8 mouse cellular contexts compared by ENCODE assay signal in the genomic region with DNA sequence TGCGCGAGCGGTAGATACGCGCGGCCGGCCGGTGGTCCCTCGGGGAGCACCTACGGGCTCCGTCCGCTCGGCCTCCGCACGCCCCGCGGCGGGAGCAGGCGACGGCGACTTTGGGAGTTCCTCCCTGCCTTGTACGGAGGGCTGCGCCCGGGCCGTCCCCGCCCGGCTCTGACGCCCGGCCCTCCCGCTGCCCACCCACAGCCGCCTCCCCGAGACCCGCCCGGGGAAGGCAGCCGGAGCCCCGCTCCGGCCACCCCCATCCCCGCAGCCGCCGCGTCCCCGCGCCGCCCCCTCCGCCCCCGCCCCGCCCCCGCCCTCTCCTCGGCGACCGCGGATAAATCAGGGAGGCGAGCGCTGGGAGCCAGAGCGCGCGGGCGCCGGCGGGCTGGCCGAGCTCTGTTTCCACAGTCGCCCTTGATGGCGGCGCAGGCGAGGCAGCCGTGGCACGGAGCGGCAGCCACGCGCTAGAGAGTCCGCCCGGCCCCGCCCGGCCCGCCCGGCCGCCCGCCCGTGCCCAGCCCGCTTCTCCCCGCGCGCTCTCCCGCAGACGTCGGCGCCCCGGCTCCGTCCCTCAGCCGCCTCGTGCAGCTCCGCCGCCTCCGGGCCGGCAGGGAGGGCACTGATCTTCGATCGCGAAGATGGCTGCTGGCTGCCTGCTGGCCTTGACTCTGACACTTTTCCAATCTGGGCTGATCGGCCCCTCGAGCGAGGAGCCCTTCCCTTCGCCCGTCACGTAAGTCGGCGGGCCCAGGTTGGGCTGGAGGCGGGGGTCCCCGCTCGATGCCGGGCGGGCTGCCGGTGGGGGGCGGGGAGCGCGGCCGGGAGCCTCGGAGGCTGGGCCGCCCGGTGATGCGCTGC. TPM values are rescaled to one million over a fixed set of nuclear protein-coding genes. Genes with fewer than 3 reads are reported as not detected.
DNase-seq lines count a peak whose midpoint lies in the region; ATAC-seq and TF ChIP-seq lines count a peak whose summit lies in the region.

TSS of gene Cacna2d1 (plus strand) at position 316 of the 858 bp plus-strand sequence.

- H3K27me3 ChIP-seq in forebrain, embryonic 10.5 days (ENCODE audit: poor library complexity, severe bottlenecking): peaks cover 100% of the 10 kb centered on the region
- H3K27me3 ChIP-seq in heart, embryonic 11.5 days (ENCODE audit: control insufficient read depth, insufficient read depth, low read length): peaks cover 5% of the 10 kb centered on the region
- H3K27me3 ChIP-seq in kidney, embryonic 15.5 days: peaks cover 9% of the 10 kb centered on the region; the same call in 1 of the 2 replicates
- peaks cover 6% of the 10 kb centered on the region; the same call in 1 of the 2 replicates for H3K27me3 ChIP-seq in liver, adult 2 months (ENCODE audit: control insufficient read depth, insufficient read depth, low read length)

- under 1% methylated on average over 114 of the region's 120 CpGs for WGBS in forebrain, embryonic 10.5 days
- under 1% methylated on average over 78 of the region's 120 CpGs for WGBS in heart, embryonic 11.5 days (ENCODE audit: insufficient replicate concordance)
- under 1% methylated on average over 90 of the region's 120 CpGs for WGBS in kidney, embryonic 15.5 days
- WGBS in liver, adult 2 months: under 1% methylated on average over 97 of the region's 120 CpGs

- no peak for TF ChIP-seq POLR2A in liver, adult 2 months (IDR thresholded peaks at IDR 0.05; ENCODE audit: extremely low read depth, insufficient read depth, low read length)

- peak; percentile 36 to 61 for DNase-seq in urinary bladder, adult 18-20 months (ENCODE audit: low spot score in 2 of 2)
- no peak for DNase-seq in urinary bladder, postnatal 10 days (ENCODE audit: low spot score)
- peak; percentile 67 for DNase-seq in forebrain, embryonic 10.5 days (ENCODE audit: extremely low spot score, low spot score)
- DNase-seq in liver, adult 2 months (ENCODE audit: extremely low read depth, low read depth, low spot score): no peak
- DNase-seq in neural tube, embryonic 10.5 days (ENCODE audit: extremely low spot score, low spot score): peak; percentile 84
- peak; percentile 47 for DNase-seq in urinary bladder, adult 2 months (ENCODE audit: low spot score)

- peak within 1 kb of the TSS; percentile 80 for H3K4me2 ChIP-seq in heart, embryonic 11.5 days
- H3K4me2 ChIP-seq in kidney, embryonic 15.5 days: peak within 1 kb of the TSS; percentile 86

- H3K27ac ChIP-seq in forebrain, embryonic 10.5 days: peak within 1 kb of the TSS; percentile 89
- H3K27ac ChIP-seq in heart, embryonic 11.5 days (ENCODE audit: low read depth, low read length): peak within 1 kb of the TSS; percentile 90
- H3K27ac ChIP-seq in kidney, embryonic 15.5 days: peak within 1 kb of the TSS; percentile 91
- H3K27ac ChIP-seq in liver, adult 2 months (replicated peaks; ENCODE audit: insufficient read depth, low read depth, low read length): no peak within 1 kb of the TSS

- ATAC-seq in heart, embryonic 11.5 days (replicated peaks; ENCODE audit: insufficient number of reproducible peaks, low FRiP score, low TSS enrichment): peak; percentile 82
- peak; percentile 92 for ATAC-seq in kidney, embryonic 15.5 days (replicated peaks; ENCODE audit: low FRiP score)

- no peaks in the 10 kb centered on the region for H3K9me3 ChIP-seq in forebrain, embryonic 10.5 days
- no peaks in the 10 kb centered on the region for H3K9me3 ChIP-seq in heart, embryonic 11.5 days (replicated peaks; ENCODE audit: control insufficient read depth, low read length)
- H3K9me3 ChIP-seq in kidney, embryonic 15.5 days (replicated peaks): no peaks in the 10 kb centered on the region

- TF ChIP-seq CTCF in liver, adult 2 months (IDR thresholded peaks at IDR 0.05; ENCODE audit: low read depth, low read length): no peak

- H3K9ac ChIP-seq in heart, embryonic 11.5 days (ENCODE audit: low read depth, low read length): peak within 1 kb of the TSS; percentile 91
- H3K9ac ChIP-seq in kidney, embryonic 15.5 days: peak within 1 kb of the TSS; percentile 77
- H3K9ac ChIP-seq in liver, adult 2 months (ENCODE audit: low read depth, low read length): peak within 1 kb of the TSS; percentile 38; the same call in 1 of the 2 replicates

- H3K36me3 ChIP-seq in forebrain, embryonic 10.5 days (replicated peaks): no peaks in the 10 kb centered on the region
- no peaks in the 10 kb centered on the region for H3K36me3 ChIP-seq in heart, embryonic 11.5 days (ENCODE audit: control insufficient read depth, insufficient read depth, low read length)
- H3K36me3 ChIP-seq in kidney, embryonic 15.5 days: no peaks in the 10 kb centered on the region
- no peaks in the 10 kb centered on the region for H3K36me3 ChIP-seq in liver, adult 2 months (ENCODE audit: control insufficient read depth, insufficient read depth, low read length)

- no peaks in the 10 kb centered on the region for H3K79me2 ChIP-seq in liver, adult 2 months (ENCODE audit: control insufficient read depth, insufficient read depth, low read length)

- H3K4me1 ChIP-seq in forebrain, embryonic 10.5 days: peaks cover 34% of the 10 kb centered on the region
- H3K4me1 ChIP-seq in heart, embryonic 11.5 days (ENCODE audit: control insufficient read depth, insufficient read depth, low read length): no peaks in the 10 kb centered on the region
- peaks cover 24% of the 10 kb centered on the region for H3K4me1 ChIP-seq in kidney, embryonic 15.5 days
- H3K4me1 ChIP-seq in liver, adult 2 months (ENCODE audit: control insufficient read depth, insufficient read depth, low read length): no peaks in the 10 kb centered on the region

- H3K4me3 ChIP-seq in forebrain, embryonic 10.5 days: peak within 1 kb of the TSS; percentile 67
- peak within 1 kb of the TSS; percentile 76 for H3K4me3 ChIP-seq in heart, embryonic 11.5 days (ENCODE audit: low read depth, low read length)
- peak within 1 kb of the TSS; percentile 78 for H3K4me3 ChIP-seq in kidney, embryonic 15.5 days (replicated peaks)
- H3K4me3 ChIP-seq in liver, adult 2 months (ENCODE audit: insufficient read depth, low read depth, low read length): peak within 1 kb of the TSS; percentile 58

RNA-seq across cellular contexts. Expression of gene Cacna2d1, which starts in this region (rescaled TPM):
- 3.9 and 6.4 TPM in 2 replicates for polyA plus RNA-seq in forebrain, embryonic 10.5 days (2016; fragmentation: Nextera tagmentation; extraction: Ambion mirVana)
- 17.9 TPM in 2 replicates for polyA plus RNA-seq in heart, embryonic 11.5 days (2014; fragmentation: Nextera tagmentation; extraction: Ambion mirVana)
- polyA plus RNA-seq in kidney, embryonic 15.5 days (2015; fragmentation: Nextera tagmentation; extraction: Ambion mirVana): 18.4 and 19.1 TPM in 2 replicates
- 1.1 and 1.7 TPM in 2 replicates for total RNA-seq in liver, adult 2 months (2014; rRNA removed)
- 0.10 and 0.11 TPM in 2 replicates for polyA plus RNA-seq in liver, adult 2 months (2012; rRNA removed)
- 35.8 and 43.6 TPM in 2 replicates for polyA plus RNA-seq in urinary bladder, adult 2 months (2012; rRNA removed)

Comparison
In these comparisons a context has a peak if more than half of its experiments do, and no peak if none do; other contexts are left out.
1. DNase-seq: peak in urinary bladder, adult 18-20 months (2 of 2), forebrain, embryonic 10.5 days (single experiment), neural tube, embryonic 10.5 days (single experiment) and urinary bladder, adult 2 months (single experiment); none in urinary bladder, postnatal 10 days (single experiment) and liver, adult 2 months (single experiment).
2. H3K9ac ChIP-seq: peak in every context shown above with its lines; median percentile 91 in heart, embryonic 11.5 days; 77 in kidney, embryonic 15.5 days; 38 in liver, adult 2 months.
3. Peak in every context shown above with its lines, with median percentiles within 50 percentile points of each other: H3K4me3 ChIP-seq.